Mouse (Mus musculus) E14TG2a.4 (cell line): ENCODE data around the gene Slc9a9.
A peak's percentile ranks its signal among the peaks of the same experiment; 100 is the strongest.

ENCODE experiments used
- H3K27me3 ChIP-seq: 2 replicates; pipeline ENCODE4 v1.6.1; 2014; ENCODE audit warnings: low read length, control low read depth; ENCODE audit not compliant: insufficient read depth
- H3K36me3 ChIP-seq: 2 replicates; pipeline ENCODE4 v1.6.1; 2014; ENCODE audit warnings: low read length, control low read depth; ENCODE audit not compliant: insufficient read depth
- H3K4me1 ChIP-seq: replicated peaks from 2 replicates; pipeline ENCODE4 v1.6.1; 2014; ENCODE audit warnings: low read depth, low read length, control low read depth
- H3K4me3 ChIP-seq: replicated peaks from 2 replicates; pipeline ENCODE4 v1.5.1; 2014; ENCODE audit warnings: mild to moderate bottlenecking, low read length
- H3K9me3 ChIP-seq: 2 replicates; pipeline ENCODE4 v1.6.1; 2014; ENCODE audit warnings: low read length, control low read depth
- CTCF ChIP-seq: conservative IDR thresholded peaks from 2 replicates; pipeline ENCODE4 v1.5.1; 2014; ENCODE audit warnings: low read length
- NANOG ChIP-seq: IDR thresholded peaks from 2 replicates; pipeline ENCODE4 v1.6.1; 2014; ENCODE audit warnings: borderline replicate concordance, low read length, mixed read lengths
- POU5F1 ChIP-seq: IDR thresholded peaks from 2 replicates; pipeline ENCODE4 v1.6.1; 2014; ENCODE audit warnings: low read length, borderline replicate concordance

Gene Slc9a9

GRCm38 (mm10) chr9:94927101-94927500 lies 257.4 kb downstream of the Slc9a9 start:
- H3K9me3 ChIP-seq: no peaks in the 10 kb centered on the region; the same call in 1 of the 2 replicates
- H3K27me3 ChIP-seq: no peaks in the 10 kb centered on the region
- TF ChIP-seq CTCF (peak; percentile 55), POU5F1 (no peak), NANOG (no peak)
- H3K4me1 ChIP-seq: no peaks in the 10 kb centered on the region
- H3K36me3 ChIP-seq: no peaks in the 10 kb centered on the region
- no peak overlapping the region for H3K4me3 ChIP-seq

DNA sequence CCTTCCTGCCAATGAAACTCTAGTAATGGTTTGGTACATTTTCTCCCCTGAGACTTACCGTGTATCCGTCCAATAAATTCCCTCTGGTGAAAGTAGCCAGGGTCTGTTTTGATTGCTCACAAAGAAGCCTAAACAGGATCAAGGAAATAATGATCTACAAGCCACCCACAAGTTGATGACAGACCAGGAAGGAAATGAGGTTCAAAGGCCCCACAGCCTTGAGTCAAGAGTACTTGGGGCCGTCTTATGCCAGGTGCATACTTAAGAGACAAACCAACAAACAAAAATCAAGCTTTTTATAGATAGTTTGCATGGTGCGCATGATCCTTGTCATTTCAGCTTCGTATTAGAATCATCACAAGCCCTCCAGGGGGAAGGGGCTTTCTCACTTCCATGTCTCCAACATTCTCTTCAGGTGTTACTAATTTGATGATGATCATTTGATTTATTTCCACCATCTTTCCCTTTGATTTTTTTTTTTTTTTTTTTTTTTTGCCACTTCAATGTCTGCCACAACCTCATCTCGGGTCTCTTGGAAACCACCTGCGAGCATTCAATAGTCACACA lies 275.9 kb downstream of the Slc9a9 start:
- no peak for TF ChIP-seq CTCF

GRCm38 (mm10) chr9:94947246-94947645 lies 277.5 kb downstream of the Slc9a9 start:
- Histone ChIP-seq H3K4me1 (no peaks in the 10 kb centered on the region), H3K36me3 (no peaks in the 10 kb centered on the region)
- TF ChIP-seq NANOG (no peak), POU5F1 (no peak), CTCF (no peak)

More for the DNA sequence above, 275.9 kb downstream of the Slc9a9 start:
- H3K9me3 ChIP-seq: no peaks in the 10 kb centered on the region
- no peaks in the 10 kb centered on the region for H3K27me3 ChIP-seq
- no peak overlapping the region for H3K4me3 ChIP-seq
- no peaks in the 10 kb centered on the region for H3K36me3 ChIP-seq
- H3K4me1 ChIP-seq: no peaks in the 10 kb centered on the region

DNA sequence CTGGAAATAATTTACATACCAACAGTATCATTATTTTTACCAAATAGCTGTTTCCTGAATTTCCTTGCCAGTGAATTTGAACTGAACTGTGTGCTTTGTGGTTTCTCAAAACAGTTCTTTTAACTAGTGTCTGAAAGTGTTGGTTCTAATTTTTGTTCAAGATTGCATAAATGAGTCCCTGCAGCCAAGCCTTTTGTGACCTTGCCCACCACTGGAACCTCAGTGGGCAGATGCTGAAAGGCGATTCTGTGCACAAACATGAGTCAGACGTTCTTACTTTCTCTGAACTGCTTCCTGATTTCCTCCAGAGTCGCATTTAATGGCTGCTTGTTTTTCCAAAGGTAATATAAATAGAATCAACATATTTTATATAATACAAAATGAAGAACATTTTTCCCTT lies 281.0 kb downstream of the Slc9a9 start:
- no peaks in the 10 kb centered on the region for H3K36me3 ChIP-seq
- no peak overlapping the region for H3K4me3 ChIP-seq
- peaks cover 5% of the 10 kb centered on the region; the same call in 1 of the 2 replicates for H3K4me1 ChIP-seq
- no peaks in the 10 kb centered on the region for H3K27me3 ChIP-seq
- TF ChIP-seq POU5F1: no peak
- TF ChIP-seq NANOG: no peak
- no peak for TF ChIP-seq CTCF
- peaks cover 6% of the 10 kb centered on the region; the same call in 1 of the 2 replicates for H3K9me3 ChIP-seq

More at GRCm38 (mm10) chr9:94947246-94947645, 277.5 kb downstream of the Slc9a9 start:
- Histone ChIP-seq H3K9me3 (peaks cover 6% of the 10 kb centered on the region; the same call in 1 of the 2 replicates), H3K4me3 (no peak overlapping the region), H3K27me3 (no peaks in the 10 kb centered on the region)

- TF ChIP-seq POU5F1: no peak
- no peak for TF ChIP-seq NANOG
- no peak for TF ChIP-seq CTCF
- H3K36me3 ChIP-seq: no peaks in the 10 kb centered on the region
- H3K4me3 ChIP-seq: no peak overlapping the region
- peaks cover 13% of the 10 kb centered on the region for H3K4me1 ChIP-seq
- peaks cover 6% of the 10 kb centered on the region; the same call in 1 of the 2 replicates for H3K9me3 ChIP-seq
- no peaks in the 10 kb centered on the region for H3K27me3 ChIP-seq
Measured at GRCm38 (mm10) chr9:94955645-94956044, 285.9 kb downstream of the Slc9a9 start.

DNA sequence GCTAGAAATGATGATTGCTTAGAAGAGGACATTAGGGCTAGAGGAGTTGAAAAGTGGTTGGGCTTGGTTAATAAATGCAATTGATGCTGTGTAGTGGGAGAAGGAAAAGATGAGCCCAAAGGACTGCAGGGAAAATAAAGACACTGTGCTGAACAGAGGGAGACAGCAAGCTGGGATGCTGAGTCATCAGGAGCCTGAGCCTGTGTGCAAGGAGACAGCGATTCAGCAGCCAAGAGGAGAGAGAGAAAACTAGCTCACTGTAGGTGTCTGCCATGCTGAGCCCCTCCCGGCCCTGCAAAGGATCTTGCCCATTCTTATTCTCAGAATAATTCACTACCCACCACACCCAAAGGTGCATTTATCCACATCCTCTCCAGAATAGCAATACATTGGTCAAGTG lies 288.7 kb downstream of the Slc9a9 start:
- Histone ChIP-seq H3K9me3 (no peaks in the 10 kb centered on the region), H3K27me3 (no peaks in the 10 kb centered on the region), H3K4me1 (peaks cover 13% of the 10 kb centered on the region), H3K4me3 (no peak overlapping the region), H3K36me3 (no peaks in the 10 kb centered on the region)
- TF ChIP-seq CTCF (no peak), NANOG (no peak), POU5F1 (no peak)

DNA sequence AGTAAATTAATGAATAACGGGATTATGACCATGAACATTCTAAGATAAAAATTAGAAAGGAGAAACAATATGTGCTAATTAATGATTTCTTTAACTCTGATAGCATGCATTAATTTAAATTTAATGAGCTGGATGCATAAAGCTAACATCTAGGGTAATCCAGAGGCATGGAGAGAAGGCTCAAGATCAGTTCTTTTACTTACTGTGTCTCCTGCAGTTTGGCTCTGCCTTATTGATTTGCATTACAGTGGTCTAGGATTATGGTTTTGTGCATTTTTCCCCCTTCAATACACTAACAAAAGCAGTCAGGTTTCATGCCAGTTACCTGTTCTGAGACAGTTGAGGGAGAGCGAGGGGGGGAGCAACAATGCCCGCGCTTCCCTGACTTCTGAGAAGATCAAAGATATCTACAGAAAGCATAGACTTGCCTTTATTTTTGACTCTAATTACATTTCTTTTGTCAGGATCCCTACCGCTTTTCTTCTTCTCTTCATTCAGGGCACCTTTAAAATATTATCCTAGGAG lies 298.9 kb downstream of the Slc9a9 start:
- H3K36me3 ChIP-seq: no peaks in the 10 kb centered on the region
- H3K27me3 ChIP-seq: no peaks in the 10 kb centered on the region
- no peak overlapping the region for H3K4me3 ChIP-seq
- TF ChIP-seq POU5F1 (no peak), NANOG (no peak), CTCF (no peak)
- H3K4me1 ChIP-seq: peaks cover 4% of the 10 kb centered on the region; the same call in 1 of the 2 replicates
- no peaks in the 10 kb centered on the region for H3K9me3 ChIP-seq

- Histone ChIP-seq H3K9me3 (no peaks in the 10 kb centered on the region), H3K4me1 (peaks cover 4% of the 10 kb centered on the region; the same call in 1 of the 2 replicates), H3K27me3 (no peaks in the 10 kb centered on the region), H3K4me3 (no peak overlapping the region), H3K36me3 (no peaks in the 10 kb centered on the region)
- TF ChIP-seq CTCF: no peak
- TF ChIP-seq POU5F1: no peak
- no peak for TF ChIP-seq NANOG
Measured at GRCm38 (mm10) chr9:94969131-94969530, 299.4 kb downstream of the Slc9a9 start.

GRCm38 (mm10) chr9:94972021-94972420 lies 302.3 kb downstream of the Slc9a9 start:
- TF ChIP-seq CTCF (no peak), NANOG (no peak), POU5F1 (no peak)
- H3K36me3 ChIP-seq: no peaks in the 10 kb centered on the region
- no peaks in the 10 kb centered on the region for H3K27me3 ChIP-seq
- peaks cover 13% of the 10 kb centered on the region for H3K9me3 ChIP-seq
- no peak overlapping the region for H3K4me3 ChIP-seq
- peaks cover 4% of the 10 kb centered on the region; the same call in 1 of the 2 replicates for H3K4me1 ChIP-seq
